Mouse (Mus musculus): ENCODE results near the gene Lgmn.

DNA sequence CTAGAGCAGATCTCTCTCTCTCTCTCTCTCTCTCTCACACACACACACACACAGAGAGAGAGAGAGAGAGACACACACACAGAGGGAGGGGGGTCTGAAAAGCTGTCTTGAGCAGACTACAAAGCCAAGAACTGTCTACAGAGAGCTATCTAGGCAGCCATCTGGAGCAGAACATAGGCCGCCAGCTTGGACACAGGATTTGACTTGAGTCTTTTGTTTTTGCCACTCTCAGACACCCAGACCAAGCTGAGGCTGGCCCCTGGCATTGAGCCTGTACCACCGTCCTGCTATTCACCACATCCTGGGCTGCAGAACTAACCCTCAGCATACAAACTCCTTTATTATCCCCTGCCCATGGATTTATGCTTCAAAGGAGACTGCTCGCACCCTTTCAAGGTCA, 20.1 kb downstream of the Lgmn start:
- TF ChIP-seq E2F4 (IDR thresholded peaks at IDR 0.05; ENCODE audit: insufficient replicate concordance, low read depth, low read length) (no peak), CTCF (conservative IDR thresholded peaks at IDR 0.05 in 1 of 2, IDR thresholded peaks at IDR 0.05 in 1 of 2; ENCODE audit: low read depth in 2 of 2, low read length in 2 of 2) (no peak), RAD21 (IDR thresholded peaks at IDR 0.05; ENCODE audit: low read depth, low read length) (no peak), ZKSCAN1 (IDR thresholded peaks at IDR 0.05; ENCODE audit: borderline replicate concordance, low read depth, low read length) (no peak), BHLHE40 (IDR thresholded peaks at IDR 0.05; ENCODE audit: low read depth, low read length) (no peak), RCOR1 (conservative IDR thresholded peaks at IDR 0.05; ENCODE audit: low read depth, low read length) (no peak)

All from CH12.LX (cell line).